Mouse (Mus musculus) stomach, postnatal 0 days (tissue): Measurements from ENCODE around the gene Pex12. TPM values are rescaled to one million over a fixed set of nuclear protein-coding genes. Genes with fewer than 3 reads are reported as not detected.

Source experiments
- ATAC-seq: fragments of 200-750 bp; cut with Nextera tagmentation; 2 replicates; pipeline ENCODE4 v1.8.0; 2017; ENCODE audit not compliant: low FRiP score, low TSS enrichment
- DNase-seq: peaks from one replicate; pipeline ENCODE4 v3.0.0-alpha.2; 2016; ENCODE audit warnings: low spot score
- H3K27ac ChIP-seq: fragments of 300-500 bp; sonication (generic); replicated peaks from 2 replicates; pipeline ENCODE4 v1.5.1; 2014; ENCODE audit warnings: mild to moderate bottlenecking, control low read depth
- H3K27me3 ChIP-seq: fragments of 300-500 bp; sonication (generic); 2 replicates; pipeline ENCODE4 v1.6.1; 2014; ENCODE audit warnings: low read length; ENCODE audit not compliant: control insufficient read depth, insufficient read depth
- H3K36me3 ChIP-seq: fragments of 300-500 bp; sonication (generic); 2 replicates; pipeline ENCODE4 v1.6.1; 2014; ENCODE audit warnings: low read length, mixed read lengths; ENCODE audit not compliant: control insufficient read depth, insufficient read depth
- H3K4me1 ChIP-seq: fragments of 300-500 bp; sonication (generic); replicated peaks from 2 replicates; pipeline ENCODE4 v1.6.1; 2014; ENCODE audit warnings: antibody characterized with exemption; ENCODE audit not compliant: control insufficient read depth, insufficient read depth
- H3K4me2 ChIP-seq: fragments of 300-500 bp; sonication (generic); replicated peaks from 2 replicates; pipeline ENCODE4 v1.6.1; 2014; ENCODE audit warnings: low read depth, mild to moderate bottlenecking, control low read depth, moderate library complexity
- H3K4me3 ChIP-seq: fragments of 300-500 bp; sonication (generic); 2 replicates; pipeline ENCODE4 v1.5.1; 2014; ENCODE audit warnings: low read depth, low read length, control low read depth
- H3K9ac ChIP-seq: fragments of 300-500 bp; sonication (generic); 2 replicates; pipeline ENCODE4 v1.6.1; 2014; ENCODE audit warnings: mild to moderate bottlenecking, low read length, control low read depth, mixed read lengths
- H3K9me3 ChIP-seq: fragments of 300-500 bp; sonication (generic); 2 replicates; pipeline ENCODE4 v1.6.1; 2016; ENCODE audit warnings: low read length; ENCODE audit not compliant: control insufficient read depth
- CTCF ChIP-seq: IDR thresholded peaks from 2 replicates; pipeline ENCODE4 v1.5.1; 2016; ENCODE audit warnings: antibody characterized with exemption, low read depth, mild to moderate bottlenecking, moderate library complexity
- EP300 ChIP-seq: optimal IDR thresholded peaks from 2 replicates; pipeline ENCODE3; 2016; ENCODE audit warnings: antibody characterized with exemption
- WGBS: fragments of 180-500 bp; shearing (Covaris S2); extraction: QIAGEN DNeasy Blood & Tissue Kit; methylation state at CpG from one replicate; pipeline ENCODE4 v1.1.7; 2014; 5-methylcytosine and 5-hydroxymethylcytosine counted together
- polyA plus RNA-seq: library from polyadenylated mRNA; unstranded; fragments of >200 nt; fragmentation: Nextera tagmentation; extraction: Ambion mirVana; gene quantifications from 2 replicates; pipeline ENCODE4 v1.2.1, GENCODE M21; 2015

Gene Pex12
- polyA plus RNA-seq, 1 experiment from 2014 or later: 9.1 TPM

GRCm38 (mm10) chr11:83285627-83286026, 16.8 kb downstream of the Pex12 start:
- no peak for DNase-seq
- Histone ChIP-seq H3K9ac (no peak overlapping the region), H3K36me3 (no peaks in the 10 kb centered on the region), H3K4me2 (no peak overlapping the region), H3K27ac (no peak overlapping the region), H3K9me3 (no peaks in the 10 kb centered on the region), H3K4me3 (no peak overlapping the region), H3K4me1 (no peaks in the 10 kb centered on the region), H3K27me3 (no peaks in the 10 kb centered on the region)
- no peak for ATAC-seq
- WGBS: 87% methylated on average over 4 of the region's 4 CpGs
- TF ChIP-seq CTCF: no peak
- TF ChIP-seq EP300: no peak

GRCm38 (mm10) chr11:83282084-83282483, 20.3 kb downstream of the Pex12 start:
- no peak overlapping the region for H3K4me2 ChIP-seq
- no peak overlapping the region for H3K27ac ChIP-seq
- no peaks in the 10 kb centered on the region for H3K27me3 ChIP-seq
- no peak overlapping the region for H3K4me3 ChIP-seq
- H3K36me3 ChIP-seq: no peaks in the 10 kb centered on the region
- no peaks in the 10 kb centered on the region for H3K4me1 ChIP-seq
- TF ChIP-seq EP300: no peak
- no peak for TF ChIP-seq CTCF
- no peaks in the 10 kb centered on the region for H3K9me3 ChIP-seq
- DNase-seq (no peak), ATAC-seq (no peak)
- WGBS: 52% methylated on average over 2 of the region's 2 CpGs
- H3K9ac ChIP-seq: no peak overlapping the region

GRCm38 (mm10) chr11:83279691-83280090, 22.7 kb downstream of the Pex12 start:
- Histone ChIP-seq H3K9me3 (no peaks in the 10 kb centered on the region), H3K36me3 (no peaks in the 10 kb centered on the region), H3K4me2 (no peak overlapping the region), H3K9ac (no peak overlapping the region), H3K27ac (no peak overlapping the region), H3K4me3 (no peak overlapping the region), H3K27me3 (no peaks in the 10 kb centered on the region), H3K4me1 (no peaks in the 10 kb centered on the region)
- DNase-seq (no peak), ATAC-seq (no peak)
- no peak for TF ChIP-seq EP300
- TF ChIP-seq CTCF: no peak
- 60% methylated on average over 6 of the region's 6 CpGs for WGBS

GRCm38 (mm10) chr11:83279024-83279423, 23.4 kb downstream of the Pex12 start:
- WGBS: 76% methylated on average over 4 of the region's 4 CpGs
- H3K4me1 ChIP-seq: no peaks in the 10 kb centered on the region
- H3K9me3 ChIP-seq: no peaks in the 10 kb centered on the region
- H3K4me3 ChIP-seq: no peak overlapping the region
- no peak for DNase-seq
- ATAC-seq: no peak
- H3K36me3 ChIP-seq: no peaks in the 10 kb centered on the region
- no peak overlapping the region for H3K9ac ChIP-seq
- TF ChIP-seq EP300: no peak
- TF ChIP-seq CTCF: no peak
- no peak overlapping the region for H3K4me2 ChIP-seq
- no peaks in the 10 kb centered on the region for H3K27me3 ChIP-seq
- no peak overlapping the region for H3K27ac ChIP-seq

- no peak overlapping the region for H3K4me3 ChIP-seq
- DNase-seq (no peak), ATAC-seq (no peak)
- no peaks in the 10 kb centered on the region for H3K27me3 ChIP-seq
- TF ChIP-seq EP300 (no peak), CTCF (no peak)
- H3K27ac ChIP-seq: no peak overlapping the region
- H3K4me1 ChIP-seq: no peaks in the 10 kb centered on the region
- WGBS: 50% methylated on average over 7 of the region's 7 CpGs
- no peaks in the 10 kb centered on the region for H3K9me3 ChIP-seq
- no peaks in the 10 kb centered on the region for H3K36me3 ChIP-seq
- no peak overlapping the region for H3K9ac ChIP-seq
- no peak overlapping the region for H3K4me2 ChIP-seq
Observed at GRCm38 (mm10) chr11:83276251-83276650, 26.1 kb downstream of the Pex12 start.

GRCm38 (mm10) chr11:83271951-83272843, 30.2 kb downstream of the Pex12 start:
- Histone ChIP-seq H3K9ac (no peak overlapping the region), H3K4me3 (no peak overlapping the region), H3K4me1 (no peaks in the 10 kb centered on the region), H3K4me2 (no peak overlapping the region), H3K36me3 (no peaks in the 10 kb centered on the region), H3K9me3 (no peaks in the 10 kb centered on the region), H3K27ac (no peak overlapping the region), H3K27me3 (no peaks in the 10 kb centered on the region)
- TF ChIP-seq CTCF (peak; percentile 57), EP300 (no peak)
- 16% methylated on average over 2 of the region's 2 CpGs for WGBS
- ATAC-seq (no peak), DNase-seq (no peak)
